Mouse (Mus musculus): Measurements from ENCODE around the gene St7.

DNA sequence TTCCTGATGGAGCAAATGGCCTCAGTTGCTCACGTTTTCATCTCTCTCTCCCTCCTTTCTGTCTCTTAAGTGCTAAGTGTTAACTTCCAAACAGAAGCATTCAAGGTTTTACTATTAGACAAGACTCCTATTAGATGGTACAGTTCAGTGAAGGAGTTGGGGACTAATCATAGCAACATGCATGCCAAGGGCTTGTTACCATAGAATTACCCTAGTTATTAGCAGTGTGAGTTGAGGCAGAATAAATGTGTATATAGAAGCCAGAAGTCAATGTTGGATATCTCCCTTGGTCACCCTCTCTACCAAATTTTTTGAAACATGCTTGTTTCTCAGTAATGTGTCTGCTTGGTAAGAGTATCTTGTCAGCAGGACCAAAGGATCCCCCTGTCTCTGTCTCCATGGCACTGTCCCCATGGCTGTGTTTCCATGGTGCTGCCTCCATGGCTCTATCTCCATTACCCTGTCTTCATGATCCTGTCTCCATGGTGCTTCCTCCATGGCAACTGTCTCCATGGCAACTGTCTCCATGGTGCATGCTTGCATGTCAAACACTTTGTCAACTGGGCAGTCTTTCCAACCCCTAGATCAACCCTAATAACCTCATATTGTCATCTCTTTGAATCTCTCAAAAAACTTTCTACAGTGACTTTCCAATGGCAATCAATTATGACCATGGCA lies 275.9 kb downstream of the St7 start:
- TF ChIP-seq CTCF (IDR thresholded peaks at IDR 0.05; ENCODE audit: low read depth) (no peak), EP300 (IDR thresholded peaks at IDR 0.05; ENCODE audit: low read depth) (no peak)

Measured in heart, postnatal 0 days (tissue).